Mouse (Mus musculus): ENCODE data around the gene Marveld1. TPM values are rescaled to one million over a fixed set of nuclear protein-coding genes. Genes with fewer than 3 reads are reported as not detected.

Gene Marveld1
- polyA plus RNA-seq (2012; rRNA removed), result 6.8 and 7.5 TPM in 2 replicates

DNA sequence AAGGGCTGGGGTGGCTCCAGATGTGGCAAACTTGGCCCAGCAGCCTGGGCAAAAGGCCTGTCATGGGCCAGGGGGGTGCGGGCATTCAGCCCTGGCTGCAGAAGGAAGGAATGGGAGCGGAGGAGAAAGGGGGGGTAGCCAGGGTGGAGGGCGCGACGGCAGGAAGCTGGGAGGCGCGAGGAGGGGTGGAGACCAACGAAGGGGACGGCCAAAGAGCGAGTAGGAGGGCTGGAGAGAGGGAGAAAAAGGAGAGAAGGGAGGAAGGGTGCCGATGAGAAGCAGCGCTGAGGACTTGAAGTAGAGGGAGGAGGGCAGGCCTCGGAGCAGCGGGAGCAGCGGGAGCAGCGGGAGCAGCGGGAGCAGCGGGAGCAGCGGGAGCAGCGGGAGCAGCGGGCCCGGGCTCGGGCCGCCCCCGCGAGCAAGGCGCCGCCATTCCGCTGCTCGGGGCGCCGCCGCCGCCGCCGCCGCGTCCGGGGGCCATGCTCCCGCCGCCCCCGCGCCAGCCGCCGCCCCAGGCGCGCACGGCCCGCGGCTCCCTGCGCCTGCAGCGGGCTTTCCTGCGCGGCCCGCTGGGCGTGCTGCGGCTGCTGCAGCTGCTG is at the start of gene Marveld1:
TSS of gene Marveld1 (plus strand) at position 231 of the 599 bp plus-strand sequence.

DNA sequence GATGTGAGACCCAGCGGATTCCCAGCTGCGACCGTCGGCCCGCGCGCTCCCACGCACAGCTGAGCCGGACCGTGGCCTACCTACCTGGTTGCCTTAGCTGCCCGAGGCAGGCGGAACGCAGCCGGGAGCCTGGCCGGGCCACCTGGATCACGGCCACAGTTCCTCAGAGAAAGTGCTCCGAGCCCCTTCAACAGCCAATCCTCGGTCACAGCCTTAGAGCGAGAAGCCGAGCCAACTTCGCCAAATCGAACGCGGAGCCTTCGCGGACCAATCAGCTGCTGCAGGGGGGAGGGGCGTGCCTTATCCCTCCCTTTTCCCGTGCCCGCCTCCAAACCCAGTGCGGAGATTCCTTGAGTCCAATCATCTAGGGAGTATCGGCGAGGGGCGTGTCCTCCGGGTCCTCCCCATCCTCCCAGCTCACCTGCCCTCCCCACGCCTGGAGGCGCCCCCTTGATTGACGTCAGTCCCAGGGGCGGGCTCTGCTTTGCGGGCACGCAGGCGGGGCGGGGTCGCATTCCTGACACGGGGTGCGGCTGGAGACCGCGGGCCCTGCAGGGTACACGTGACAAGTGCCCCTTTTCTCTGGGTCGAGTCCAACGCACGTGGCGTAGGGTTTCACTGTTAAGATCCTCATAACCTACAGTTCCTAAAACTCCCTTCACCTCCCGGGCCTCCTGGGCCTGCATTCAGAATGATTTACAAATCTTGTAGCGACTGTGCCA is 18.3 kb upstream of the Marveld1 start, which contains the start of gene Avpi1:
TSS of gene Avpi1 (minus strand) at position 273 of the 722 bp plus-strand sequence.

DNA sequence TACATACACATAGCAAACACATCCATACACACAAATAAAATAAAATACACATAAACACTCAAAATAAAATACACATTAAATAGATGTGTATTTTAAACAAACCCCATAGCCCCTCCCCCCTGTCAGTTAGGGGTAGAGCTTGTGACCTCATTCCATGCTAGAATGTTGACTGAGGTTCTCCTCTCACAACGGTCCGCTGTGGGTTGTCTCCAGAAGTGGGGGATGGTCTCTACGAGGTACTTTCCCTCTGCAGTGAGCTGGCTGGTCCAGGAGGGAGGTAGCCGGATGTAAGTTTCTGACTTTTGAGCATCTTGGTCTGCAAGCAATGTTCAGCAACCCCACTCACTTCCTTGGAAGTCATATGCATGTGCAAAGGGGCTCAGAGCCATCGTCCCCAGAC is 16.6 kb downstream of the Marveld1 start, which contains the start of gene Zfyve27:
TSS of gene Zfyve27 (plus strand) at position 188 of the 400 bp plus-strand sequence.

Other genes with a start within 250 kb of the Marveld1 start
- 110 and 129 TPM in 2 replicates for gene Pgam1, start 235.5 kb upstream of the Marveld1 start, polyA plus RNA-seq (2012; rRNA removed)
- gene Exosc1, start 214.0 kb upstream of the Marveld1 start, polyA plus RNA-seq (2012; rRNA removed), result 19.7 and 22.6 TPM in 2 replicates
- gene Zdhhc16, start 213.9 kb upstream of the Marveld1 start, polyA plus RNA-seq (2012; rRNA removed), result 21.9 and 26.2 TPM in 2 replicates
- gene Mms19, start 166.2 kb upstream of the Marveld1 start, polyA plus RNA-seq (2012; rRNA removed), result 15.6 and 16.5 TPM in 2 replicates
- gene Ubtd1, start 165.6 kb upstream of the Marveld1 start, polyA plus RNA-seq (2012; rRNA removed), result 4.2 and 4.5 TPM in 2 replicates
- 0.05 and 0.10 TPM in 2 replicates for gene Ankrd2, start 111.4 kb upstream of the Marveld1 start, polyA plus RNA-seq (2012; rRNA removed)
- gene Hoga1, start 101.8 kb upstream of the Marveld1 start, polyA plus RNA-seq (2012; rRNA removed), result 20.8 and 24.0 TPM in 2 replicates
- 0.72 and 0.90 TPM in 2 replicates for gene 4933411K16Rik, start 95.2 kb upstream of the Marveld1 start, polyA plus RNA-seq (2012; rRNA removed)
- gene Morn4, start 61.0 kb upstream of the Marveld1 start, polyA plus RNA-seq (2012; rRNA removed), result 1.5 TPM in 2 replicates
- 8.0 and 8.6 TPM in 2 replicates for gene Pi4k2a, start 56.9 kb upstream of the Marveld1 start, polyA plus RNA-seq (2012; rRNA removed)
- gene Avpi1, start 18.3 kb upstream of the Marveld1 start, polyA plus RNA-seq (2012; rRNA removed), result 7.2 and 7.8 TPM in 2 replicates
- gene Zfyve27, start 16.6 kb downstream of the Marveld1 start, polyA plus RNA-seq (2012; rRNA removed), result 7.8 and 8.7 TPM in 2 replicates
- 0.02 and 0.06 TPM in 2 replicates for gene Sfrp5, start 54.9 kb downstream of the Marveld1 start, polyA plus RNA-seq (2012; rRNA removed)
- gene Golga7b, start 100.2 kb downstream of the Marveld1 start, polyA plus RNA-seq (2012; rRNA removed), result not detected in 2 replicates